Mouse (Mus musculus) ES-E14 (cell line): ENCODE measurements around the gene Mctp1.

Source experiments
- CHD2 ChIP-seq: IDR thresholded peaks from 2 replicates; pipeline ENCODE4 v1.6.1; 2014; ENCODE audit warnings: mild to moderate bottlenecking, low read depth, low read length, inconsistent platforms
- ZC3H11A ChIP-seq: IDR thresholded peaks from 2 replicates; pipeline ENCODE4 v1.6.1; 2012; ENCODE audit warnings: low read depth, mild to moderate bottlenecking, inconsistent platforms, low read length, borderline replicate concordance

DNA sequence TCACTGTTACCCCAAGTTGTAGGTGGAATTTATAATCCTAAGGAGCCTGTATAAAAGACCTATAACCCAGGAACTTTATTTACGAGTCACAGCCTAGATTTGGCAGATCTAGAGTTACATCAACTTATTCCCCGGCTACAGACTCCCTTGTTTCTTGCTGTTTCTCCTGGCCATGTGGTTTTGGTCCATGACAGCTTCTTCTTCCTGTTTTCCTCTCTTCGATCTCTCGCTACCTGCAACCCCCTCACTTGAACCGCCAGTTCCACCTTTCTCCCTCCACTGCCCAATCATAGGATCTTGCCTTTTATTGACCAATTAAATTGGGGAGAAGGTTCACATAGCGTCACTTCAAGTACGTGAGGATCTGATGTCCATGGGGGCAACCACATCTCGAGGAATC is 176.6 kb downstream of the Mctp1 start:
- TF ChIP-seq ZC3H11A (no peak), CHD2 (no peak)
